Mouse (Mus musculus): Measurements from ENCODE around the gene G430095P16Rik.

GRCm38 (mm10) chr8:84705960-84706359 lies 16.8 kb upstream of the G430095P16Rik start:
- no peak for TF ChIP-seq CTCF (IDR thresholded peaks at IDR 0.05; ENCODE audit: insufficient read depth, low read depth, low read length)
- no peak for TF ChIP-seq POLR2A (IDR thresholded peaks at IDR 0.05; ENCODE audit: insufficient read depth, low read depth, low read length)

All from olfactory bulb, adult 2 months (tissue).